Mouse (Mus musculus): ENCODE results near the gene Dvl2.
A peak's percentile ranks its signal among the peaks of the same experiment; 100 is the strongest.

Gene Dvl2

DNA sequence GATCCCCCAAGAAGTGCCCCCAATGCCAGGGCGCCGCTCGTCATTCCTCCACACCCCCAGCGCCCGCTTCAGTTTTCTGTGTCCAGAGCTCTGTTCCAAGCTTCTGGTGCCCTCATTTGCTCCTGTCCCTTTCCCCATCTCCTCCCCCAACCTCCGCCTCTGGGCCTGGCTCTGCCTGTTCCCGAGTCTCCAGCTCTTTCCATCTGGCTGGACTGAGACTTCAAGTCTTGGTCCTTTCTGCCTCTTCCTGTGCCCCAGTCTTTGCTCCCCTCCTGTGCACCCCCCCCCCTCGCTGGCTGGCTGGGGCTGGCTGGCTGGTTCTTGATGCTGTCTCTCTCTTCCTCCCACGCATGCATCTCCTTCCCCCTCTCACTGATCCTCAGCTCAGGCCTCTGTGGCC is 27.0 kb downstream of the Dvl2 start:
- peak; percentile 73 for DNase-seq (ENCODE audit: low read depth, low spot score)

DNA sequence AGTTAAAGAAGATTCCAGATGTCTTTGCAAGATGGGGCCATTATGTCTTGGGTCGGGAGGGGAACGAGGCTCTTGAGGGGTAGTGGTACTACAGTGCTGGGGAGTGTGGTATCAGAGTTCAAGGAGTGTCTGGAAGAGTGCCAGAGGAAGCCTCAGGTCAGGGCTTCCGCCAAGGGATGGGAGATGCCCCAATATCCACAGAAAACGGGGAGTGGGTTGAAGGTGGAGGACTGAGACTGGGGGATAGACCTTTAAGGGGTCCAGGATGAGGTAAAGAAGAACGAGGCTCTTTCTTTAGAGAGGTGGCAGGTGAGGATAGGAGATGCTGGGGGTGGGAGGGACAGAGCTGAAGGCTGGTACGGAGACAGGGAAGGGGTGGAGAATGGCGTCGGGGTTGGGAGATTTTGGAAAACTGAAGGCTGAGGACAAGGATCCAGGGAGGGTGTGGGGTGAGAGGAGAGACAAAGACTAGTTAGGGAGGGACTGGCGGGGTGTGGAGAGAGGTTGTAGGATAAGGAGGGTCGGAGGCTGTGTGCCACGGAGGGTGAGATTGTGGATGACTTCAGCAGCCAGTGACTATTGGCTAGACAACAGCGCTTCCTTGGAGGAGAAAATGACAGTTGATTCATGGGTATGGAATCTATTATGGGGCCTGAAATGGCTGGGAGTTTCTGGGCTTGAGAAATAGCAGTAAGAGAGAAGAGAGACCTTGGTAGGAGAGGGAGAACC is 28.2 kb downstream of the Dvl2 start:
- DNase-seq (ENCODE audit: low read depth, low spot score): no peak

DNA sequence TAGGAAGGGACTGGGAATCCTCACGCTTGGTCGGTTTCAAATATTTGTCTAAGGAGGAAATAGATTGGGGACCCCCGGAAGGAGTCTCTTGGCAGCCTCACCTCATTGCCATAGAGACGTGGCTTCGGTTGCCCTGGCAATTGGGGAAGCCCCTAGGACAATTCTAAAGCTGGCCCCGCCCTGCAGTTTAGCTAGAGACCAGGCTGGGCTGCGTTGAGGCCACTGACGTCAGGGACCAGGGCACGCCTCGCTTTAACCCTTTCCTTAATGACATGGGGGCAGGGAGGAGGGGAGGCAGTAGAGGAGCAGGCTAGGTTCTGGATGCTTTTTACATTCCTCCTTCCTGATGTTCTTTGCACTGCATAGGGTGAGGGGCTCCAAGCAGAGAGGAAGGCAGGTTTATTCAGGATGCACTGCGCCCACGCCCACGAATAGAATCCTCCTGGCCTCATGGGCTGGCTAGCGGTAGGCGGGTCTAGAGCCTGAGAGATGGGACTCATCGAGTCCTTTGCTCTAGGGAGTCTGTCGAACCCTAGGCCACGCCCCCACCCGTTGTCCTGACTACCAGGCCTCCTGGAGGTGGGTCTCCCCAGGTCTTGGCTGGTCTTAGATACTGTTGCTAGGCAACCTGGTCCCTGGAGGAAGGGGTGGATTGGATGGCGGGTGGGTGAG is 28.9 kb downstream of the Dvl2 start:
- peak; percentile 92 for DNase-seq (ENCODE audit: low read depth, low spot score)

DNA sequence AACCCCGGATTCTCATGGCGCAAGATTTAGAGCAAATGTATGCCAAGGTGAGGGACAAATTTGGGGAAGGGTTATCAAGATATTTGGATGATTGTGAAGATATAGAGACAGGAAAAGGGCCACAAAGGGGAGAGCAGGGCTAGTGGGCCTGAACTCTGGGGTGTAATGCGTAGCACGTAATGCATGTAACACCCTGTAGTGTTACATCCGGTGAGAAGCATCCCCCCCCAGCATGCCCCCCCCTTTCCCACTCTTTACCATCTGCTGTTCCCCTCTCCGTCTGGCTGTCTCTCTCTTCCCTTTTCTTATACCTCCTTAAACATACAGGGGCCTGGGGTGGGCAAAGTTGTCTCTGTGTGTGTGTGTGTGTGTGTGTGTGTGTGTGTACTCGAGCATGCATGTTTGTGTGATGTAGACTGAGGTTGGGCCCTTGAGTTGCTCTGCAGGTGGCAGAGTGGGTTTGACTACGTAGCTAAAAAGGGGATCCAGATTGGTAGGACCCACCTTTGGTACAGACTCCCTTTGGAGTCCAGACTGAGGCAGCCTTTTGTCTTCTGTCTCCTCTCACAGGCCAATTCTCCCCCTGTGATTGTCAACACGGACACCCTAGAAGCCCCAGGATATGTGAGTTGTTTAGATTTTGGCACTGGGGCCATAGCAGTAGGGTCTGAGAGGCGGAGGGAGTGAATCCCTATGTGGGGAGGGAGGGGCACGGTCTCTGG is 29.6 kb downstream of the Dvl2 start:
- DNase-seq (ENCODE audit: low read depth, low spot score): no peak

DNA sequence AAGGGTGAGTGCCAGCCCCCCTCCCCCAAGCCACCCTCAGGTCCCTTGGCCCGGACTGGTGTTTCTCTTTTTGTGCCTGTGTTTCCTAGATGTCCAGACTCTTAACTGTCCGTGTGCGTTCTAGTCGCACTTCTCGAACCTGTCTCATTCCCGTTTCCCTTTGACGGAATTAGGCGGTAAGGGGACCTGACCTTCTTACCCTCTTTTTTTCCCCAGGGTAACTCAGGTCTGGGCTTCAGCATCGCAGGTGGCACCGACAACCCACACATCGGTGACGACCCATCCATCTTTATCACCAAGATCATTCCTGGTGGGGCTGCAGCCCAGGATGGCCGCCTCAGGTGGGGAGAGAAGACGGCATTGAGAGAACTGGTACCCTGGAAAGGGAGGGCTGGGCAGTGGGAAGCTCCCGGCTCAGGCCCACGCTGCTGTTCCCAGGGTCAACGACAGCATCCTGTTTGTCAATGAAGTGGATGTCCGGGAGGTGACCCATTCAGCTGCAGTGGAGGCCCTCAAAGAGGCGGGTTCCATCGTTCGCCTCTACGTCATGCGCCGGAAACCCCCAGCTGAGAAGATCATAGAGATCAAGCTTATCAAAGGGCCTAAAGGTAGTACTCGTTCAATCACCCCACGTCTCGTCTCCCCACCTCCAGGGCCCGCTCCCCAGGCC is 30.4 kb downstream of the Dvl2 start:
- DNase-seq (ENCODE audit: low read depth, low spot score): no peak

DNA sequence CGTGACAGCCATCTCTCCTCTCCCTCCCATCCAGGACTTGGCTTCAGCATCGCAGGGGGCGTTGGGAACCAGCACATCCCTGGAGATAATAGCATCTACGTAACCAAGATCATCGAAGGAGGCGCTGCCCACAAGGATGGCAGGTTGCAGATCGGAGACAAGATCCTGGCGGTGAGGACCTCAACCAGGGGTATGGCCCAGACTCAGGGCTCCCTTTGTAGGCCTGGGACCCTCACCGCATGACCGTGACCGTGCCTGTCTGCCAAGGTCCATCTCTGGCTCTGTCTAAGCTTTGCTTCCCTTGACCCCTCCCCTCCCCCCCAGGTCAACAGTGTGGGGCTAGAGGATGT is 30.9 kb downstream of the Dvl2 start:
- DNase-seq (ENCODE audit: low read depth, low spot score): no peak

DNA sequence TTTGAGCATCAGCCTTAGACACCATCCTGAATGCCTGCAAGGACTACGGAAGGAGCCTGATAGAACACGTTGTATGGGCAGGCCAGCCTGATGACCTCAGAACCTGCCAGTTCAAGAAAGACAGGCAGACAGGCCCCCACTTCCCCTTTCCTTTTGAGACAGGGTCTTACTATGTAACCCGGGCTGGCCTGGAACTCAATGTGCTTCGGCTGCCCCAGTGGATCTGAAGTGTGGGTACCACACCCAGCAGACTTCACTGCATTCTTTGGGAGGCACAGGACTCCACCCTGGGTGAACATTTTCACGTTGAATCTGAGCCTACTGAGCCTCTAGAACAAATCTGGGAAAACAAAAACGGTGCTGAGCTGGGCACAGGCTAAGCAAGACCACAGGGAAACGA is 37.8 kb downstream of the Dvl2 start:
- DNase-seq (ENCODE audit: low read depth, low spot score): no peak

- DNase-seq (ENCODE audit: low read depth, low spot score): no peak
Observed at GRCm38 (mm10) chr11:70039631-70040030, 39.2 kb downstream of the Dvl2 start.

GRCm38 (mm10) chr11:70040184-70040583 is 39.8 kb downstream of the Dvl2 start:
- no peak for DNase-seq (ENCODE audit: low read depth, low spot score)

GRCm38 (mm10) chr11:70042309-70043085 is 42.1 kb downstream of the Dvl2 start:
- no peak for DNase-seq (ENCODE audit: low read depth, low spot score)

DNA sequence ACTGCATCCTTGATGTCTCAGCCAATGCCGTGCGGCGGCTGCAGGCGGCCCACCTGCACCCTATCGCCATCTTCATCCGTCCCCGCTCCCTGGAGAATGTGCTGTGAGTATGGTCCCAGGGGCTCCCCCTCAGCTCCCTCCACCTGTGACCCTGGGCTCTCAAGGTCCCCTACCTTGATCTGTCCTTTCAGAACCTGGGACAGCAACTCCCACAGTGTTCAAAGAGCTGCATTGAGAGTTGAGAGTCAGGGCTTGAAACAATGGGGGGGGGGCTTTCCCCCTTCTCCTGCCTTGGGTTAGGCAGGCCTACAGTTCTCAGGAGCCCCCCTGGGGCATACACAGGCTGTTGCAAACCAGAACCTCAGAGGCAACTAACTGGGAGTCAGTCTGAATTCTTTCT is 43.3 kb downstream of the Dvl2 start:
- no peak for DNase-seq (ENCODE audit: low read depth, low spot score)

- no peak for DNase-seq (ENCODE audit: low read depth, low spot score)
Observed at GRCm38 (mm10) chr11:70045435-70045834, 45.0 kb downstream of the Dvl2 start.

DNA sequence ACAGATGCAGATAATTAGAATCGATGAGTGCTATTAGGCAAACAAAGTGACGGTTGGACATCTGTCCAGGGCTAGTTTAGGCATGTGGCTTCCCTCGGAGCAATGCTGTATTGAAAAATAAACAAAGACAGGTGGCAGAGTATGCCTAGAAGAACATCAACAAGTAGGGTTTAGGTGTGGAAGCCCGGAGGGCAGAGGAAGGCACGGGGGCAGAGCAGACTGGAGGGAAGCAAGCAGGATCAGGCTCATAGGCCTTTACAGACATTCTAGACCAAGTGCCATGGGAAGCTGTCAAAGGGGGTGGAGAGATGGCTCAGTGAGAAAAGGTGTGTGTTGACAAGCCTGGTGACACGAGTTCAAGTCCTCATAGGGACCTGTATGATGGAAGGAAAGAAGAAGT is 49.0 kb downstream of the Dvl2 start:
- no peak for DNase-seq (ENCODE audit: low read depth, low spot score)

DNA sequence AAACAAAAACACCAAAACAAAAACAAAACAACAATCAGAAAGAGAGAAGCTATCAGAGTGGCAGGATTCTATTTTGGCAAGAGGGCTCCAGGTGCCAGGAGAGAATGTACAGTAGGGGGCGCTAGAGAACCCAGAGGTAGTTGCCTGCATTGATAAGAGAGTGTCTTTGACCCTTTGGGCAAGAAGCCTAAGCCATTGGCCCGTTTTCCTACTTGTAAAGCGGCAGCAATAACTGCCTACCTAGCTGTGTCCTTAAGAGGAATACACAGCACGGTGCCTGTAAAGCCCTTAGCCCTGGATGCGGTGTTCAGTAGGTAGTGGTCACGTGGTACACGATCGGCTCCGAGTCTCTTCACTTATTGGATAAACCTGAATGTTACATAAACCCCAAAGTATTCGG is 49.4 kb downstream of the Dvl2 start:
- peak; percentile 19 for DNase-seq (ENCODE audit: low read depth, low spot score)

- DNase-seq (ENCODE audit: low read depth, low spot score): no peak
Observed at GRCm38 (mm10) chr11:70053156-70053555, 52.8 kb downstream of the Dvl2 start.

DNA sequence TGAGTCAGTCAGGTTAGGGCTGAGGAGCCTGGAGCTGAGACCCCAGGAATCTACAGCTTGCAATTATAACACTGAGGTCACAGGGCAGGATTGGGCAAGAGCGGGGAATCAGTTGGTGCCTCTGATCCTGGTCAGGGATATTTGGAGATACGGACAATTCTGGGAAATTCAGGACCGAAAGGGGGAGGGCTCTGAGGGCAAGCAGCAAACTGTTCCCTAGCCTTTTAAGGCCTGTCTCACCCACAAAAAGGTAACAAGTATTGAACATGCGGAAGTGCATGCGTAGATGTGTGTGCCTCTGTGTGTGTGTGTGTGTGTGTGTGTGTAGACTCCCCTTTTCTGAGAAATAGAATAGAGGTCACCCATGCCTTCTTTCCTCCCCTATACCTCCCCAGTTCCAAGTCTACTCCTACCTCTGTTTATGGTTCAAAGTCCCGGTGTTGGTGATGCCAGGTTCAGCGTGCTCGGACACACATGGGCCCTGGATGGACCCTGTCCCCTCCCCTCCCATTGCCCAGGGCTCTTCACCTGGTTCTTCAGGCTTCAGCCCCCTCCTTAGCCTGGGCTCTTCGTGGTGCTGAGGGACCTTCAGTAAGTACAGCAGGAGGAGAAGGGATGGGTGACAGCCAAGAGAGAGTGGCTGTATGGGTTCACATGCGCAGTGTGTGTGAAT is 53.6 kb downstream of the Dvl2 start, which contains the start of gene Asgr1:
Gene Asgr1 (plus strand): TSS at position 188 of the 673 bp plus-strand sequence.
- no peak for DNase-seq (ENCODE audit: low read depth, low spot score)

GRCm38 (mm10) chr11:70055618-70056214 is 55.3 kb downstream of the Dvl2 start:
- peak; percentile 62 for DNase-seq (ENCODE audit: low read depth, low spot score)

DNA sequence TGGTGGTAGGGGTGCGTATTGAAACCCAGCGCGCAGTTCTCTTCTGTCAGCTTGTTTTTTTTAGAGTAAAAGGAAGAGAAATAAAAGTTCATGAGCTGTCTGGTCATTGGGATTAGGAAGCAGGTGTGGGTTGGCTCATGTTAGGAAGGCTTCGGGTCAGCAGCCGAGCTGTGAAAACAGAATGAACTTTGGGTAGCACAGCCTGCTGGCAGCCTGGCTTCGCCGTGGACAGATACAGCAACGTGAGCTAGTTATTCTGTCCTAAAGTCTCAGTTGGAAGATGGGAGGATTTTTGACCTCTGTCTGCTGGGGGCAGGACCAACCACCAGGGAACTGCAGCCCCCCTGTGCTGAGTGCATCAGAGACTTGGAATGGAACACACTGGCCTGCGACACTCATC is 57.4 kb downstream of the Dvl2 start:
- DNase-seq (ENCODE audit: low read depth, low spot score): no peak

- DNase-seq (ENCODE audit: low read depth, low spot score): no peak
Observed at GRCm38 (mm10) chr11:70059930-70060329, 59.5 kb downstream of the Dvl2 start.
